Mouse (Mus musculus) right cerebral cortex, postnatal 36 days (tissue): ENCODE data around the gene 1700024B05Rik.
"Not testable (repeated sequence)": the region's sequence is repeated elsewhere in the genome, so short reads cannot be mapped to it uniquely, and the experiment has no call there.

Experiments
- DNase-seq, 2 experiments: peaks; one replicate each; pipeline ENCODE4 v3.0.0; 2022; ENCODE audit warnings: low spot score in 2 of 2, mixed read lengths in 1 of 2

The 1700024B05Rik gene

DNA sequence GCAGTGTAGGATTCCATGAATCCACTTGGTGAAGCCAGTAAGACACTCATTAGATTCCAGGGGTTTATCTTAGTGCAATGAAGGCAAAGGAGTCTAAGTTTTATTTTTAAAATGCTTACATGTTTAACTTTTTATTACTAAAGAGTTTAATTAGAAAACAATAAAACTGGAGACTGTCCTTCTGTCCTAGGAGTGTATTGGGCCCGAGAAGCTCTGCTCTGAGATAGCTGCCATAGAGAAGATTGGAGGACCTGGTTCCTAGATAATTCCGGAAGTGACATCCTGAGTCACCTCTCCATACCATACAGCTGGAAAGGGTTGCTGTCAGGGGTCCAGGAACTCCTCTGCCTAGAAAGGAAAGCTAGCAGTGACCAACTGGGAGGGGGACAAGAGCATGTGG is at the start of gene 1700024B05Rik:
TSS of gene 1700024B05Rik (plus strand) at position 301 of the 400 bp plus-strand sequence.
- not testable (repeated sequence) for DNase-seq

DNA sequence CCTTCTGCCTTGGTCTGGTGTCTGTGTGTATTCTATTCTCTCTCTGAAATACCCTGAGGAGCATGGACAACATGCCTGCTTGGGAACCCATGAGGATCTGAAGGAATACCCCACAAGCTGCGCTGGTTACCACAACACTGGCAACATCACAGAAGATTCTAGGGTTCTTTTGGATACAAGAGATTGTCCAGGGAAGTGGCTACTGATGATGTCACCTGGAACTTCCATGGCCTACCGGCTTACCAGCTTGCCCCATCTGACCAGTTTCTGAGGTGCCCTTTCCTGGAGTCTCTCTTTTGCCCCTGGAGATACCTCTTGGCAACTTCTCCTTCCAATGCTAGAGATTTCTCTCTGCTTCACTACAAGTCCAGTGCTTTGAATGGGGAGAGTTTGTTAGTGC is 36.6 kb upstream of the 1700024B05Rik start, which contains the start of gene Gm7980:
TSS of gene Gm7980 (minus strand) at position 101 of the 400 bp plus-strand sequence.
- not testable (repeated sequence) for DNase-seq

GRCm38 (mm10) chr14:41924649-41925048 is 19.1 kb upstream of the 1700024B05Rik start, which contains the start of gene 1700049E17Rik1:
TSS of gene 1700049E17Rik1 (plus strand) at chr14:41924949.
- not testable (repeated sequence) for DNase-seq

- not testable (repeated sequence) for DNase-seq
Observed at GRCm38 (mm10) chr14:41964095-41964494, 20.3 kb downstream of the 1700024B05Rik start.

GRCm38 (mm10) chr14:41967827-41968226 is 24.0 kb downstream of the 1700024B05Rik start, which contains the start of gene Gm6401:
TSS of gene Gm6401 (minus strand) at chr14:41967927.
- not testable (repeated sequence) for DNase-seq

- DNase-seq: not testable (repeated sequence)
Observed at GRCm38 (mm10) chr14:41968596-41968995, 24.8 kb downstream of the 1700024B05Rik start.

GRCm38 (mm10) chr14:41983225-41983624 is 39.4 kb downstream of the 1700024B05Rik start, which contains the start of gene Gm3543:
TSS of gene Gm3543 (minus strand) at chr14:41983325.
- not testable (repeated sequence) for DNase-seq
